Mouse (Mus musculus): ENCODE data around the gene Mtmr4.

Gene Mtmr4

DNA sequence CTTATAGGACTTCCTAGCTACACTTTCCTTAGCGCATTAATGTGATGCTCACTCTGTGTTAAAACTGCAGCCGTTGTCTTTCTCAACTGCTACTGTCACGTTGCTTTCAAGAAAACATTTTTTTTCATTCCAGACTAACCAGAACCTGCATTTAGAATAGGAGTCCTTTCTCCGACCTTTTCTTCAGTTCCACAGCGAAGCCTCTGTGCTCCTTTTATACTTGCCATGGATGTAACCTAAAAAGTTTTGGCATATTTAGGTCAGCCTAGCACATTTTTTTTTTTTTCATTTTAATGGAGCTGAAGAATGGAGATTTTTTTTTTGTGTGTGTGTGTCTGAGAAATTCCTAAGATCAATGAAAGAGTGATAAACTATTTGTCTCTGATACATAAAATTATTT lies 23.6 kb downstream of the Mtmr4 start:
- no peak for DNase-seq (ENCODE audit: low spot score)

DNA sequence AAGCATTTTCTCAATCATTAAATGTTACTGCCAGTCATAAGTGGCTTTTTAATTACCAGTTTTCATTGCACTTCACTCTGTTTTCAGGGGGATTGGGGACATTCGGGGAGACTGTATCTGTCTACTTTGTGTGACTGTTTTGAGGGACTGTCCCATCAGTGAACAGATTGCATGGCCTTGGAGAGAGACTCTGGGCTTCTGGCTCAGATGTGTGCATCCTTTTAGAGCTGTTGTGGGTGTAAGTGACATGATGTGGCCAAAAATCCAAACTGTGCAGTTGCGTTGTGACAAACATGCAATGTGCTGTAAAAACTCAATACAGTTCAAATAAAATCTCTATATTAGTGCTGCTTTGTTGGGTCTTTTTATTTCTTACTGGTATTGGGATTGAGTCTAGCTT lies 24.0 kb downstream of the Mtmr4 start:
- no peak for DNase-seq (ENCODE audit: low spot score)

DNA sequence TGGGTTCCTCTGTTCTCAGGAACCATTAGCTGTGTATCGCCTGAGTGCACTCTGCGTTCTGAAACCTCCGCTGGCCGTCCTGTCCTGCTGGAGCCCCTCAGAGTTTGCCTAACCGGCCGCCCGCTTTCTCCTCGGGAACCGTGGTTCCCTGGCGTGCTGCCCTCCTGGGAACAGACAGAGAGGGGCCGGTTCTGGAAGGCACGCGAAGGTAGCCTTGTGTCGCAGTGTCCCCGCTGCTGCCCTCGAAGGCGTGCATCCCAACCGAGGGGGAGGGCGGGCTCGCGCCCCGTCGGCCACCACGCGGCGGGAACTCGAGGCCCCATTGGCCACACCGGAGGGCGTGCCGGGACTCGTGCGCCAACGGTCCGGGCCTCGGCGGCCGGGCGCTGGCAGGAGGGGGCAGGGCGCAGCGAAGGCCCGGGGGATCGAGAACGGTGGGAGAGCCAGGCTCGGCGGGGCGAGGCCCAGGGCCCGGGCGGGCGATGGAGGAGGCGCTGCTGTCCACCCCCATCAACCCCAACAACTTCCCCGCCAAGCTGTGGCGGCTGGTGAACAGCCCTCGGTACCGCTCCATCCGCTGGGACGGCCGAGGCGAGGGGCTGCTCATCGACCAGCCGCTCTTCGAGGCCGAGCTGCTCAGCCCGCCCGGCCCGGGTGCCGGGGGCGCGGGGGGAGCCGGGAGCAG lies 25.0 kb downstream of the Mtmr4 start, which contains the start of gene Hsf5:
Gene Hsf5, plus strand, starts transcription at position 375 of the 685 bp plus-strand sequence.
- DNase-seq (ENCODE audit: low spot score): no peak

DNA sequence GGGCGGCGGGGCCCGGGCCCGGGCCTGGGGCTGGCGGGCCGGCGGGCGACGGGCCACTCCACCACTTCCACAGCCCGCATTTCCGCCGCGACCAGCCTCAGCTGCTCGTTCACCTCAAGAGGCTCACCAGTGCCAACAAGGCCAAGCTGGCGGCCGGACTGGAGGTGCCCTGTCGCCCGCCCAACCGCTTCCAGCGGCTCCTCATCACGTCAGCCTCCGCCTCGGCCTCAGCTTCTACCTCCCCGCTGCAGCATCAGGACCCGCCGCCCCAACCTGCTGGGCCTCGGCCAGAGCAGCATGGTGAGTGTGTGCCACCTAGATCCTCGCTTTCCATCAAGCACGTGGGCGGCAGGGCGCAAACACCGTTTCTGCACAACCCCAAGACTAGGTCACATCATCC lies 25.6 kb downstream of the Mtmr4 start:
- DNase-seq (ENCODE audit: low spot score): no peak

DNA sequence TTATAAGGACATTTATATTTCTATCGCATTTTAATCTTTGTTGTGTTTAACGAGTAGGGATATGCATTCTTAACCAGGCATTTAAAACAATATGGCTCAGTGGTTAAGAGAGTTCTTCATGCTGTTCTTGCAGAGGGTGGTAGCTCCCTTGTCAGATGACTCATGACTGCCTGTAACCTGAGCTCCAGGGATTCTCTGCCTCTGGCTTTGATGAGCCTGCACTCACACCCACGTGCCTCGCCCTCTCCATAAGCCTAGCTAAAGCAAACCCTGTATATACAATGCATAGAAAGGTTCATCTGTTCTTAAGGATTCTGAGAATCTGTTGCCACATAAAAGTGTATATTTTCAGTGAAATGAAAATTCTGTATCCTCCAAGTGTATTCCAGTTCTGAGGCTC lies 31.2 kb downstream of the Mtmr4 start:
- DNase-seq (ENCODE audit: low spot score): no peak

DNA sequence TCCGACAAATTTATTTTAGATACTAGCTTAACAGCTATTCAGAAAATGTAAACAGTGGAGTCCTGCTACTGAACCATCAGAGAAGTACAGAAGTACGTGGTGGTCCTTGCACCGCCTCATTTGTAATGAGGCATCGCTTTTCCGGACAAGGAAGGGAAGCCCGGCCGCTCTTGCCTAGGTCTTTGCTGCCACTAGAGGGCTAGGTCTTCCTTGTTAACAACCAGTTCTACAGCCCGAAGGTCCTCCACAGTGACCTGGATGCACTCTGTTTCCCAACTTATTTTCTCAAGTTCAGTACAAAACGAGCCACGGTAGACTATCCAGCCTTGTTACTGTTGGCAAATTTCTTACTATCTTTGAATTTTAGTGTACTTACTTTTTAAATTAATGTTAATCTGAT lies 37.9 kb downstream of the Mtmr4 start:
- peak; percentile 52 for DNase-seq (ENCODE audit: low spot score)

DNA sequence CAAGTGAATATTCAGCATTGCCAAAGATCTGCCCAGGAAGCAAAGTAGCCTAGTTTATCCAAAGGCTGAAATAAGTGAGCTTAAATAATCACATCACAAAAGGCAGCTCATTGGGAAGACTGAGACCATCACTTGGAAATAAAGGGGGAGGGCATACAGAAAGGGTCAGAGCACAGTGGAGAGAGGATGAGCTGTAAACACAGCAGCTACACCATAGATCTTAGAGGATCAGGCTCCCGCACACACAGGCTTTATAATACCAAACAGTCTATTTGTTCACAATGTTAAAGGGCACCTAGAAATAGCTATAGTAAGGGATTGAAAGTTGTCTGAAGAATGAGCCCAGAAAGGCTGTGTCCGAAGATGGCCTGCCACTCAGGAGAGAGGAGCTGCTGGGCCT lies 46.8 kb downstream of the Mtmr4 start:
- DNase-seq (ENCODE audit: low spot score): no peak

DNA sequence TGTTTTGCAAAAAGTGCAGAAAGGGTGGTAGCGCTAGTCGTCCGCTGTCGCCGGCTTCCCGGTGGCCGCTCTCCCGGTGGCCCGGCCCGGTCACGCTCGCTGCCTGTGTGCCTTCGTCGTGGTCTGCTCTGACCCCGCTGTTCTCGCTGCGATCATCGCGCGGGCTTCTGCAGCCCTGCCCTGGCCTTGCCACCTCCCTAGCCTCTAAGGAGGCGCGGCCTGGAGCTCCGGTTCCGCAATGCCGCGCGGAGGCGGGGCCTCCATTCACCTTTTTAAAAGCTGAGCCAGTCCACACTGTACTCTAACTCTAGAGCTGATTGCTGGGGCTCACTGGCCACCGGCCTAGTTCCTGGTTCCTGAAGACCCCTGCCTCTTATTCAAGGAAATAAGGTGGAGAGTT lies 47.2 kb downstream of the Mtmr4 start:
- DNase-seq (ENCODE audit: low spot score): peak; percentile 65

DNA sequence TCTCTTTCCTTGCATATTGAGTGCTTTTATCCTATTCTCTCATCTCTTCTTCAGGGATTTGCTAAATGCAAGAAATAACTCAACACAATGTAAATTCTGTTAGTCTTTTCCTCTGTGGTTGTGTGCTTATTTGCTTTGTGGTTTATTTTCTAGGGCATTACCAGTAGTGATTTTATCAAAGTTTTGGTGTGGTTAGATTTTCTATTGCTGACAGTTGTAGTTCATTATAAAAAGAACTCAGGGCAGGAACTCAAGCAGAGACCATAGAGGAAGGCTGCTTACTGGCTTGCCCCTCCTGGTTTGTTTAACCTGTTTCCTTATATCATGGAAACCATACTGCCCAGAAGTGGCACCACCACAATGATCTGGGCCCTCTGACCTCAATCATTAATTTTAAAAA lies 50.9 kb downstream of the Mtmr4 start:
- DNase-seq (ENCODE audit: low spot score): no peak

DNA sequence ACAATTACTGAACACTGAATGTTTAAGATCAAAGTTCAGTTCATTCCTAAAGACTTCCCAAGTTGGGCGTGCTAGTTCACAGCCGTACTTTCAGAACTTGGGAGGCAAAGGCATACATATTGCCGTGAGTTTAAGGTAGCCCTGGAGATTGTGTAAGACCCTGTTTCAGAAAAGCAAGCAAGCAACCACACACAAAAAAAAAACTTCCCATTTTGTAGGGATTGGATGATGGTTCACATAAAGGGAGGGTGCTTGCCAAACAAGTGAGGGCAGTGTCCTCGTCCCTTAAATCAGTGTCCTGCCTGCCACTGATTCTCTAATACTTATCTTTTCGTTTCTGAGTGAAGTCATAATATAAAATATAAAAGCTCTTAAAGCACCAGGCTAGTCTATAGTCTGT lies 62.7 kb downstream of the Mtmr4 start:
- DNase-seq (ENCODE audit: low spot score): no peak

DNA sequence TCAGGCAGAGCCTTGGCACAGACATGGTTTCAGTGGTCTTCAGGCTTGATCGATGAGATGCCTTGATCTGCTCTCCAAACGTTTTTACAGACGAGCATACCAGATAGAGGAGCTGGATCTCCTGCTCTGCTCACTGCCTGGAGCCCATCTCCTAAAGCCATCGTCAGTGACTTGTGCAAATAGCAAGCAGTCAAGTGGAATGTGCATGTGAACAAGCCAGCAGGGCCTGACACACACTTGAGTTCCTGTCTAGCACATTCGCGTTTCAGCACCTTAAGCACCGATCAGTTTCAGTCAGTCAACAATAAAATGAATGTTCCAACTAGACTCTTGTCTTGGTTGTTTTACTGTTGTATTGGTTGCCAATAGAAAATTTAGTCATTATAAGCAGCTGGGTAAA lies 67.3 kb downstream of the Mtmr4 start:
- peak; percentile 38 for DNase-seq (ENCODE audit: low spot score)

DNA sequence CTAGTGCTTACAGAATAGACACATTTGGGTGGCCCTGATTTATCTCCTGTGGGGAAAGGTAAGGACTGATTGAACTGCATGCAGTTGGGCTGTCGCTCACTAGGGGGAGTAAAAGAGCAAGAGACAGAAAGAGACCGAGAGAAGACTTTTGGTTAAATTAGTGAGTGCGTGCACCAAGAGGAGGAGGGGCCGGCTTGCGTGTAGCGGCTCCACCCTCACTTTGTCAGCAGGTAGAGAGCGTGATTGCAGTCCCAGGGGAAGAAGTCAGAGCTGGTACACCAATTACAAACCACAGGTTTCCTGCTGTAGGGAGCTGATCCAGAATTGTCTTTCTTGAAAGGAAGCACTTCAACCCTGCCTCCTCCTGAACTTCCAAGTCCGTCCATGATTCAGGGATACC lies 70.4 kb downstream of the Mtmr4 start, which contains the start of gene Rnf43:
Gene Rnf43, plus strand, starts transcription at position 316 of the 400 bp plus-strand sequence.
- peak; percentile 94 for DNase-seq (ENCODE audit: low spot score)

DNA sequence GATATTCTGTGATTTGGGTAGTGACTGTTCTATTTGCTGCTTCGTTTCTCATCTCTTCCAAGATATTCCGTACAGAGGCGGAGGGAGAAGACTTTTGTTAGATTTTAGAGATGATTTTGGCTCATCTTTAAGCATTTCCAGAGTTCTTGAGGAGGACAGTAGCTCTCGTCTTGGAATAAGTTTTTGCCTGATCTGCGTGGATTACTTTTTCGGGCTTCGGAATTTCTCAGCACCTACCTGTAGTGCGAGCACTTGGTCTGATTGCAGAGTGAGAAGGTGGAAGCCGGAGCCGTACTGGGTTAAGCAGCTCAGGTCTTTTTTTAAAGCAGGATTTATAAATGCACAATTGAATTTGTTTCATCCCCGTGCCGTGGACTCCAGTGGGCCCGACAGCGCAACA lies 70.9 kb downstream of the Mtmr4 start:
- DNase-seq (ENCODE audit: low spot score): no peak

DNA sequence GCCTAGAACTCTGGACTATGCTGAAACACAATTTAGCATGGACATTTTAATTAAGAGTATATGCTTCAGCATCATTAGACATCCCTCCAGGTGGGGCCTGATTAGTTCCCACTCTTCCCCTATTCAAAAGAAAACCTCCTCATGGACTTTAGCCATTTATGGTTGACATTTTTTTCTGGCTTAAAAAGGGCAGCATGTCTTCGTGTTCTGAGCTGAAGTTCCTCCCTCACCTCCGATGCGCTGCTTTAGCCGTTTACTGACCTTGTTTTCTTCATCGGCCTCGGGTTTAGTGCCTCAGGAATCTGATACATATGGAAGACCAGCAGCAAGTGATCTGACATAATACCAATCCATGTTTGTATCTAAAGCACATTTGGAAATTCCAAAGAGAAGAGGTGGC lies 72.0 kb downstream of the Mtmr4 start:
- DNase-seq (ENCODE audit: low spot score): no peak

DNA sequence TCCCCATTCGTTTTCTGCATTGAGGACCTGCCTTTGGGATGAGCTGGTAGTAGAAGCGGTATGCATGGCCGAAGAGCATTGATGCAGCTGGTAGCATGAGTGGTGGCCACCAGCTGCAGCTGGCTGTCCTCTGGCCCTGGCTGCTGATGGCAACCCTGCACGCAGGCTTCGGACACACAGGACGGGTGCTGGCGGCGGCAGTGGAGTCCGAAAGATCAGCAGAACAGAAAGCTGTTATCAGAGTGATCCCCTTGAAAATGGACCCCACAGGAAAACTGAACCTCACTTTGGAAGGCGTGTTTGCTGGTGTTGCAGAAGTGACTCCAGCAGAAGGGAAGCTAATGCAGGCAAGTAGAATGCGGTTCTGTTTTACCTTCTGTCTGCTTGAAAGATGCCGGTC lies 72.6 kb downstream of the Mtmr4 start:
- DNase-seq (ENCODE audit: low spot score): no peak

DNA sequence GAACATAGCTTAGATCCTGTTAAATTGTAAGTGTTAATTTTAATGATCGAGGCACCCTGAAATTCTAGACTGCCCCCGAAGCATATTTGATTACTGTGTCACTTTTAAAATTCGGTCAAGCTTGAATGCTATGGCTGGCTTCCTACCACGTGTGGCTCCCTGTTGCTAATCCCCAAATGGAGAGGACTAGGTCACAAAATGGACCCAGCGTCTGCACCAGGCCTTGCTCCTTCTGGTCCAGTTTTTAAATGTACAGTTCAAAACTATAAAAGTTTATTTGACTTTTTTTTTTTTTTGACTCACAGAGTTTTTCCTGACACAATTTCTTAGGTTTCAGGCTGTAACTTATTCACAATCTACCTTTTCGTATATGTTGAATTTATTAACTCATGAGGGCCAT lies 73.3 kb downstream of the Mtmr4 start:
- DNase-seq (ENCODE audit: low spot score): no peak

DNA sequence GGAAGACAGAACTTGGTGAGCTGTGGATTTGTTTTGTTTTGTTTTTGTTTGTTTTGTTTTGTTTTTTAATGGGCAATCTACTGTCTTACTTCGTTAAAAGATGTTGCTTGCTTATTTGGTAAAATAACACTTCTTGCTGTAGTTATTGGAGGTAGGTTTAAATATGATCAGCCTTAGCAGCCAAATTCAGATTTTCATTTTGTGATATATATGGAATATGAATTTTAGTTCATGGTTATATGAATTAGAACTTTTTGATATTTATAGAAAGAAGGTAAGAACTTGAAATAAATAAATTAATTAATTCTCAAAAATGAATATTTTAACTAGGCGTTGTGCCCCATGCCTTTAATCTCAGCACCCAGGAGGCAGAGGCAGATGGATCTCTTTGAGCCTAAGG lies 73.7 kb downstream of the Mtmr4 start:
- no peak for DNase-seq (ENCODE audit: low spot score)

Measured in lung, postnatal 25 days (tissue).